Mouse (Mus musculus): ENCODE results near the gene Olfr1342. TPM values are rescaled to one million over a fixed set of nuclear protein-coding genes. Genes with fewer than 3 reads are reported as not detected.

Olfr1342 gene
- polyA plus RNA-seq, 1 experiment from 2014 or later = not detected

GRCm38 (mm10) chr4:118708086-118708485 lies 15.5 kb upstream of the Olfr1342 start:
- Histone ChIP-seq H3K27ac (ENCODE audit: low read depth, low read length) (no peak overlapping the region), H3K4me3 (ENCODE audit: low read depth, low read length) (no peak overlapping the region), H3K4me1 (ENCODE audit: control insufficient read depth, insufficient read depth, low read length) (no peaks in the 10 kb centered on the region), H3K9me3 (replicated peaks; ENCODE audit: control insufficient read depth, low read length) (no peaks in the 10 kb centered on the region), H3K36me3 (ENCODE audit: control insufficient read depth, insufficient read depth, low read length) (no peaks in the 10 kb centered on the region), H3K9ac (ENCODE audit: low read depth, low read length) (no peak overlapping the region), H3K27me3 (ENCODE audit: control insufficient read depth, insufficient read depth, low read length) (no peaks in the 10 kb centered on the region), H3K4me2 (no peak overlapping the region)
- no peak for ATAC-seq (replicated peaks; ENCODE audit: insufficient number of reproducible peaks, low FRiP score, low TSS enrichment)
- 74% methylated on average over 5 of the region's 5 CpGs for WGBS (ENCODE audit: insufficient replicate concordance)

- ATAC-seq (replicated peaks; ENCODE audit: insufficient number of reproducible peaks, low FRiP score, low TSS enrichment) = no peak
- no peaks in the 10 kb centered on the region for H3K27me3 ChIP-seq (ENCODE audit: control insufficient read depth, insufficient read depth, low read length)
- no peaks in the 10 kb centered on the region for H3K36me3 ChIP-seq (ENCODE audit: control insufficient read depth, insufficient read depth, low read length)
- H3K9me3 ChIP-seq (replicated peaks; ENCODE audit: control insufficient read depth, low read length) = no peaks in the 10 kb centered on the region
- no peaks in the 10 kb centered on the region for H3K4me1 ChIP-seq (ENCODE audit: control insufficient read depth, insufficient read depth, low read length)
- no peak within 1 kb of the TSS for H3K27ac ChIP-seq (ENCODE audit: low read depth, low read length)
- no peak within 1 kb of the TSS for H3K9ac ChIP-seq (ENCODE audit: low read depth, low read length)
- WGBS (ENCODE audit: insufficient replicate concordance) = 62% methylated on average over 3 of the region's 3 CpGs
- H3K4me3 ChIP-seq (ENCODE audit: low read depth, low read length) = no peak within 1 kb of the TSS
- H3K4me2 ChIP-seq = no peak within 1 kb of the TSS
Observed at GRCm38 (mm10) chr4:118703223-118703622, 10.7 kb upstream of the Olfr1342 start, which contains the start of gene Olfr1341. Gene Olfr1341, plus strand, starts transcription at chr4:118703523.

- Histone ChIP-seq H3K27ac (ENCODE audit: low read depth, low read length) (no peak overlapping the region), H3K27me3 (ENCODE audit: control insufficient read depth, insufficient read depth, low read length) (no peaks in the 10 kb centered on the region), H3K9me3 (replicated peaks; ENCODE audit: control insufficient read depth, low read length) (no peaks in the 10 kb centered on the region), H3K9ac (ENCODE audit: low read depth, low read length) (no peak overlapping the region), H3K4me3 (ENCODE audit: low read depth, low read length) (no peak overlapping the region), H3K4me2 (no peak overlapping the region), H3K36me3 (ENCODE audit: control insufficient read depth, insufficient read depth, low read length) (no peaks in the 10 kb centered on the region), H3K4me1 (ENCODE audit: control insufficient read depth, insufficient read depth, low read length) (no peaks in the 10 kb centered on the region)
- 45% methylated on average over 2 of the region's 2 CpGs for WGBS (ENCODE audit: insufficient replicate concordance)
- ATAC-seq (replicated peaks; ENCODE audit: insufficient number of reproducible peaks, low FRiP score, low TSS enrichment) = no peak
Observed at GRCm38 (mm10) chr4:118693812-118694211, 1.3 kb upstream of the Olfr1342 start.

GRCm38 (mm10) chr4:118687086-118687485 lies 5.5 kb downstream of the Olfr1342 start:
- Histone ChIP-seq H3K4me1 (ENCODE audit: control insufficient read depth, insufficient read depth, low read length) (no peaks in the 10 kb centered on the region), H3K4me2 (no peak overlapping the region), H3K27me3 (ENCODE audit: control insufficient read depth, insufficient read depth, low read length) (no peaks in the 10 kb centered on the region), H3K9me3 (replicated peaks; ENCODE audit: control insufficient read depth, low read length) (no peaks in the 10 kb centered on the region), H3K4me3 (ENCODE audit: low read depth, low read length) (no peak overlapping the region), H3K27ac (ENCODE audit: low read depth, low read length) (no peak overlapping the region), H3K9ac (ENCODE audit: low read depth, low read length) (no peak overlapping the region), H3K36me3 (ENCODE audit: control insufficient read depth, insufficient read depth, low read length) (no peaks in the 10 kb centered on the region)
- ATAC-seq (replicated peaks; ENCODE audit: insufficient number of reproducible peaks, low FRiP score, low TSS enrichment) = no peak
- 13% methylated on average over 2 of the region's 2 CpGs for WGBS (ENCODE audit: insufficient replicate concordance)

- no peaks in the 10 kb centered on the region for H3K4me1 ChIP-seq (ENCODE audit: control insufficient read depth, insufficient read depth, low read length)
- no peak within 1 kb of the TSS for H3K4me3 ChIP-seq (ENCODE audit: low read depth, low read length)
- H3K36me3 ChIP-seq (ENCODE audit: control insufficient read depth, insufficient read depth, low read length) = no peaks in the 10 kb centered on the region
- H3K27me3 ChIP-seq (ENCODE audit: control insufficient read depth, insufficient read depth, low read length) = no peaks in the 10 kb centered on the region
- H3K9ac ChIP-seq (ENCODE audit: low read depth, low read length) = no peak within 1 kb of the TSS
- H3K4me2 ChIP-seq = no peak within 1 kb of the TSS
- no peak for ATAC-seq (replicated peaks; ENCODE audit: insufficient number of reproducible peaks, low FRiP score, low TSS enrichment)
- H3K9me3 ChIP-seq (replicated peaks; ENCODE audit: control insufficient read depth, low read length) = no peaks in the 10 kb centered on the region
- no peak within 1 kb of the TSS for H3K27ac ChIP-seq (ENCODE audit: low read depth, low read length)
Observed at GRCm38 (mm10) chr4:118658652-118659051, 33.9 kb downstream of the Olfr1342 start, which contains the start of gene Olfr62. Gene Olfr62, plus strand, starts transcription at chr4:118658952.

- WGBS (ENCODE audit: insufficient replicate concordance) = 11% methylated on average over 2 of the region's 2 CpGs
- Histone ChIP-seq H3K27me3 (ENCODE audit: control insufficient read depth, insufficient read depth, low read length) (no peaks in the 10 kb centered on the region), H3K36me3 (ENCODE audit: control insufficient read depth, insufficient read depth, low read length) (no peaks in the 10 kb centered on the region), H3K9me3 (replicated peaks; ENCODE audit: control insufficient read depth, low read length) (no peaks in the 10 kb centered on the region), H3K4me1 (ENCODE audit: control insufficient read depth, insufficient read depth, low read length) (no peaks in the 10 kb centered on the region), H3K4me2 (no peak overlapping the region), H3K27ac (ENCODE audit: low read depth, low read length) (no peak overlapping the region), H3K9ac (ENCODE audit: low read depth, low read length) (no peak overlapping the region), H3K4me3 (ENCODE audit: low read depth, low read length) (no peak overlapping the region)
- ATAC-seq (replicated peaks; ENCODE audit: insufficient number of reproducible peaks, low FRiP score, low TSS enrichment) = no peak
Observed at GRCm38 (mm10) chr4:118645234-118645633, 47.3 kb downstream of the Olfr1342 start.

GRCm38 (mm10) chr4:118642346-118643190 lies 50.0 kb downstream of the Olfr1342 start:
- ATAC-seq (replicated peaks; ENCODE audit: insufficient number of reproducible peaks, low FRiP score, low TSS enrichment) = no peak
- Histone ChIP-seq H3K9me3 (replicated peaks; ENCODE audit: control insufficient read depth, low read length) (no peaks in the 10 kb centered on the region), H3K27ac (ENCODE audit: low read depth, low read length) (no peak overlapping the region)

More at GRCm38 (mm10) chr4:118642346-118643190, 50.0 kb downstream of the Olfr1342 start:
- Histone ChIP-seq H3K27me3 (ENCODE audit: control insufficient read depth, insufficient read depth, low read length) (no peaks in the 10 kb centered on the region), H3K36me3 (ENCODE audit: control insufficient read depth, insufficient read depth, low read length) (no peaks in the 10 kb centered on the region), H3K4me3 (ENCODE audit: low read depth, low read length) (no peak overlapping the region), H3K9ac (ENCODE audit: low read depth, low read length) (no peak overlapping the region), H3K4me1 (ENCODE audit: control insufficient read depth, insufficient read depth, low read length) (no peaks in the 10 kb centered on the region), H3K4me2 (no peak overlapping the region)
- 47% methylated on average over 20 of the region's 20 CpGs for WGBS (ENCODE audit: insufficient replicate concordance)
